Mouse (Mus musculus) ES-Bruce4 (cell line): ENCODE results near the gene Stxbp3. TPM values are rescaled to one million over a fixed set of nuclear protein-coding genes. Genes with fewer than 3 reads are reported as not detected.

Experiments used
- H3K27ac ChIP-seq: 2 replicates; pipeline ENCODE4 v1.5.1; 2012; ENCODE audit warnings: low read length, inconsistent platforms; ENCODE audit not compliant: insufficient read depth
- H3K27me3 ChIP-seq: 2 replicates; pipeline ENCODE4 v1.6.1; 2012; ENCODE audit warnings: mild to moderate bottlenecking, low read length, inconsistent platforms; ENCODE audit not compliant: control insufficient read depth, poor library complexity, insufficient read depth, severe bottlenecking
- H3K36me3 ChIP-seq: 2 replicates; pipeline ENCODE4 v1.6.1; 2012; ENCODE audit warnings: inconsistent platforms, mild to moderate bottlenecking, low read length, moderate library complexity; ENCODE audit not compliant: control insufficient read depth, poor library complexity, insufficient read depth, severe bottlenecking
- H3K4me1 ChIP-seq: one replicate; pipeline ENCODE4 v1.8.1; 2011; ENCODE audit warnings: low read length; ENCODE audit not compliant: control insufficient read depth, insufficient read depth
- H3K4me3 ChIP-seq: 2 replicates; pipeline ENCODE4 v1.5.1; 2011; ENCODE audit warnings: low read depth, mild to moderate bottlenecking, low read length
- H3K9ac ChIP-seq: 2 replicates; pipeline ENCODE4 v1.6.1; 2012; ENCODE audit warnings: low read depth, mild to moderate bottlenecking, inconsistent platforms; ENCODE audit not compliant: poor library complexity, severe bottlenecking
- H3K9me3 ChIP-seq: replicated peaks from 2 replicates; pipeline ENCODE4 v1.6.1; 2012; ENCODE audit warnings: mild to moderate bottlenecking, low read length, inconsistent platforms; ENCODE audit not compliant: control insufficient read depth, poor library complexity, insufficient read depth, severe bottlenecking
- CTCF ChIP-seq: IDR thresholded peaks from one replicate; pipeline ENCODE4 v1.8.1; 2011; ENCODE audit warnings: low read depth, low read length
- EP300 ChIP-seq: IDR thresholded peaks from 2 replicates; pipeline ENCODE4 v1.6.1; 2011; ENCODE audit warnings: low read depth, low read length; ENCODE audit not compliant: insufficient read depth
- POLR2A ChIP-seq: IDR thresholded peaks from one replicate; pipeline ENCODE4 v1.8.1; 2011; ENCODE audit warnings: low read length; ENCODE audit not compliant: insufficient read depth
- polyA plus RNA-seq: library from polyadenylated mRNA; stranded (reverse); fragments of >200 nt; gene quantifications from 2 replicates; pipeline ENCODE4 v1.2.4, GENCODE M21; 2011; ENCODE audit warnings: low read depth; ENCODE audit not compliant: missing spikeins, insufficient read depth, insufficient read length

Stxbp3 gene
- polyA plus RNA-seq = 25.9 and 29.9 TPM in 2 replicates

GRCm38 (mm10) chr3:108840000-108840715 is at the start of gene Stxbp3:
TSS of gene Stxbp3 (minus strand) at chr3:108840526.
- H3K4me1 ChIP-seq = no peaks in the 10 kb centered on the region
- TF ChIP-seq CTCF = peak; percentile 93
- peak; percentile 65 for TF ChIP-seq POLR2A
- TF ChIP-seq EP300 = no peak
- no peak within 1 kb of the TSS for H3K27ac ChIP-seq
- no peaks in the 10 kb centered on the region for H3K36me3 ChIP-seq
- H3K4me3 ChIP-seq = peak within 1 kb of the TSS; percentile 82
- H3K27me3 ChIP-seq = no peaks in the 10 kb centered on the region
- no peaks in the 10 kb centered on the region for H3K9me3 ChIP-seq
- H3K9ac ChIP-seq = peak within 1 kb of the TSS; percentile 76

- Histone ChIP-seq H3K4me1 (no peaks in the 10 kb centered on the region), H3K36me3 (no peaks in the 10 kb centered on the region), H3K9ac (no peak within 1 kb of the TSS), H3K27me3 (no peaks in the 10 kb centered on the region; the same call in none of the 2 replicates), H3K9me3 (no peaks in the 10 kb centered on the region), H3K27ac (no peak within 1 kb of the TSS), H3K4me3 (no peak within 1 kb of the TSS)
- TF ChIP-seq EP300 (no peak), POLR2A (no peak), CTCF (no peak)
Measured at GRCm38 (mm10) chr3:108889908-108890307, 49.6 kb upstream of the Stxbp3 start, which contains the start of gene Fndc7. TSS of gene Fndc7 (minus strand) at chr3:108890008.

- Histone ChIP-seq H3K4me3 (no peak overlapping the region), H3K9me3 (no peaks in the 10 kb centered on the region), H3K36me3 (no peaks in the 10 kb centered on the region), H3K9ac (no peak overlapping the region), H3K27me3 (no peaks in the 10 kb centered on the region; the same call in none of the 2 replicates), H3K4me1 (peaks cover 3% of the 10 kb centered on the region), H3K27ac (no peak overlapping the region)
- TF ChIP-seq POLR2A = no peak
- no peak for TF ChIP-seq EP300
Measured at GRCm38 (mm10) chr3:108887618-108887975, 47.3 kb upstream of the Stxbp3 start.

- H3K27ac ChIP-seq = no peak overlapping the region
- no peaks in the 10 kb centered on the region; the same call in 1 of the 2 replicates for H3K27me3 ChIP-seq
- H3K9ac ChIP-seq = no peak overlapping the region
- no peak overlapping the region for H3K4me3 ChIP-seq
- TF ChIP-seq CTCF = no peak
- TF ChIP-seq POLR2A = no peak
- TF ChIP-seq EP300 = no peak
- H3K9me3 ChIP-seq = no peaks in the 10 kb centered on the region
- no peaks in the 10 kb centered on the region for H3K36me3 ChIP-seq
- peaks cover 3% of the 10 kb centered on the region for H3K4me1 ChIP-seq
Measured at GRCm38 (mm10) chr3:108886934-108887617, 46.8 kb upstream of the Stxbp3 start.

GRCm38 (mm10) chr3:108885686-108886530 is 45.6 kb upstream of the Stxbp3 start:
- Histone ChIP-seq H3K4me1 (peaks cover 3% of the 10 kb centered on the region), H3K4me3 (no peak overlapping the region), H3K27me3 (no peaks in the 10 kb centered on the region; the same call in 1 of the 2 replicates), H3K36me3 (no peaks in the 10 kb centered on the region), H3K9me3 (no peaks in the 10 kb centered on the region), H3K9ac (no peak overlapping the region), H3K27ac (no peak overlapping the region)
- TF ChIP-seq EP300 = no peak
- TF ChIP-seq POLR2A = no peak
- no peak for TF ChIP-seq CTCF
